Mouse (Mus musculus) lung, postnatal 0 days (tissue): ENCODE data around the gene Incenp. TPM values are rescaled to one million over a fixed set of nuclear protein-coding genes. Genes with fewer than 3 reads are reported as not detected.

Experiments used
- ATAC-seq: fragments of 200-750 bp; cut with Nextera tagmentation; 2 replicates; pipeline ENCODE4 v1.8.0; 2017; ENCODE audit warnings: moderate library complexity
- DNase-seq: peaks from one replicate; pipeline ENCODE4 v3.0.0-alpha.2; 2016; ENCODE audit warnings: low spot score
- H3K27ac ChIP-seq: fragments of 300-500 bp; sonication (generic); 2 replicates; pipeline ENCODE4 v1.5.1; 2014; ENCODE audit warnings: antibody characterized with exemption, mild to moderate bottlenecking, low read length, mixed read lengths
- H3K27me3 ChIP-seq: fragments of 300-500 bp; sonication (generic); replicated peaks from 2 replicates; pipeline ENCODE4 v1.6.1; 2014; ENCODE audit warnings: low read length, mixed read lengths; ENCODE audit not compliant: insufficient read depth
- H3K36me3 ChIP-seq: fragments of 300-500 bp; sonication (generic); 2 replicates; pipeline ENCODE4 v1.6.1; 2014; ENCODE audit warnings: low read length, mixed read lengths; ENCODE audit not compliant: insufficient read depth
- H3K4me1 ChIP-seq: fragments of 300-500 bp; sonication (generic); 2 replicates; pipeline ENCODE4 v1.6.1; 2014; ENCODE audit warnings: antibody characterized with exemption, low read depth, low read length, mixed read lengths; ENCODE audit not compliant: insufficient read depth
- H3K4me2 ChIP-seq: fragments of 300-500 bp; sonication (generic); replicated peaks from 2 replicates; pipeline ENCODE4 v1.6.1; 2014; ENCODE audit warnings: low read depth, mild to moderate bottlenecking, low read length, moderate library complexity, mixed read lengths
- H3K4me3 ChIP-seq: fragments of 300-500 bp; sonication (generic); 2 replicates; pipeline ENCODE4 v1.5.1; 2014; ENCODE audit warnings: low read depth, low read length
- H3K9ac ChIP-seq: fragments of 300-500 bp; sonication (generic); replicated peaks from 2 replicates; pipeline ENCODE4 v1.6.1; 2014; ENCODE audit warnings: low read depth, mild to moderate bottlenecking
- H3K9me3 ChIP-seq: fragments of 300-500 bp; sonication (generic); 2 replicates; pipeline ENCODE4 v1.6.1; 2016; ENCODE audit warnings: low read length, mixed read lengths
- CTCF ChIP-seq: IDR thresholded peaks from 2 replicates; pipeline ENCODE4 v1.5.1; 2016; ENCODE audit warnings: antibody characterized with exemption, mild to moderate bottlenecking
- EP300 ChIP-seq: IDR thresholded peaks from 2 replicates; pipeline ENCODE4 v1.6.1; 2016; ENCODE audit warnings: antibody characterized with exemption, mild to moderate bottlenecking, control low read depth
- WGBS: fragments of 180-500 bp; shearing (Covaris S2); extraction: QIAGEN DNeasy Blood & Tissue Kit; methylation state at CpG from one replicate; pipeline ENCODE4 v1.1.7; 2014; 5-methylcytosine and 5-hydroxymethylcytosine counted together
- polyA plus RNA-seq: library from polyadenylated mRNA; unstranded; fragments of >200 nt; fragmentation: Nextera tagmentation; extraction: Ambion mirVana; gene quantifications from 2 replicates; pipeline ENCODE4 v1.2.1, GENCODE M21; 2015

Incenp gene
- polyA plus RNA-seq, 1 experiment from 2014 or later = 9.9 TPM

DNA sequence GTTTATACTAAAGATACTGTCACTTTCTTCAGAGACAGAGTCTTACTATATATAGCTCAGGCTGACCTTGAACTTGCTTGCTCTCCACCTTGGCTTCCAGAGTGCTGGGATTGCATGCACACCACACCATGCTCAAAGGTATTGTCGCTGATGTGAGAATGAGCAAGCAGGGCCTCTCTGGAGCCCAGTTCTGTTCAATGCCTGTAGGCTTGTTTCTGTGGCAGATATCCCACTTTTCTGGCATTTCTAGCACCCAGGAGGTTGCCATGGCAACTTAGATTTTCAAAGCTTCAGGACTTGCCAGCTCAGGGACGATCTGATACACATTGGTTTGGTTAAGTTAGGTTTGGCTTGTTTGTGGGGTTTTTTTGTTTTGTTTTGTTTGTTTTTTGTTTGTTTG, 22.9 kb upstream of the Incenp start:
- Histone ChIP-seq H3K9me3 (no peaks in the 10 kb centered on the region), H3K27ac (no peak overlapping the region), H3K4me2 (no peak overlapping the region), H3K4me1 (no peaks in the 10 kb centered on the region), H3K36me3 (no peaks in the 10 kb centered on the region), H3K4me3 (no peak overlapping the region), H3K27me3 (no peaks in the 10 kb centered on the region), H3K9ac (no peak overlapping the region)
- 33% methylated on average over 2 of the region's 2 CpGs for WGBS
- ATAC-seq = no peak
- TF ChIP-seq EP300 (no peak), CTCF (no peak)
- no peak for DNase-seq

DNA sequence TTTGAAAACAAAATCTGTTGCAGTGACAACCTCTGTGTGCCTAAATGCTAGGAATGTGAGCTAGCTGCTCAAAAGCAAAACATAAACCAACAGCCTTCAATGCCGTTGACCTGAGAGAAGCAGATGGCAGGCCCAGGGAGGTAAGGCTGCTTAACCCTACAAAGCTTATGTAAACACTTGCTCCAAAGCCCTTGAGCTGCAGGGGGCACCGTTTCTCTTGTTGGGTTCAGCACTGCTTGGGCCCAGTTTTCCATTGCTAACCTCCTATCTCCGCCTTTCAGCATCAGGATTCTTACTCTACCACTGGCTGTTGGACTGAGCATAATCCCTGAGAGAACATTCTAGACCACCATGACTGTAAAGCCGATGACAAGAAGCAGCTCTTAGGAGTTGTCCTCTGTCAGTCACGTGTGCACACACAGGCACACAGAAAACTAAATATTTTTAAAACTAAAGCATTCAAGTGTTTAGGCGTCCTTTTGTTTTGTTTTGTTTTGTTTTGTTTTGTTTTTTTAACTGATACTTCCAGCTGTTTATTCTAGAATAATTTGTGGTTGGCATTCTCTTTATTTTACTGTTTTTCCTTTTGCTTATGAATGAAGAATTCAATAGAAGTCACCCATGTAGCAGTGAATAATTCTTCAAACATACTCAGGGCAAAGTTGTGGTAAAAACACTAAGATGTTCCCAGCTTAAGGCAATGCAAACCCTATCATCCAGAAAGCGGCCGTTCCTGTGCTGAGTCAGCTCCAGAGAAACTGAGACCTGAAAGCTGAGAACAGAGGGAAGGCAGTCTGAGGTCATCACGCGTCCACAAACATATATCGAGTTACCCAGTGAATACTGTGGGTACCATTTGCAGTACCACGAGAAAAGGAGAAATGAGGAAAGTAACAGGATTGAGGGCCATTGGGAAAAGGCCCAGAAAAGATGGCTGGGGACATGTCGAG, 21.8 kb upstream of the Incenp start:
- 41% methylated on average over 13 of the region's 13 CpGs for WGBS
- TF ChIP-seq CTCF (peak; percentile 80), EP300 (no peak)
- DNase-seq = peak; percentile 82
- Histone ChIP-seq H3K4me2 (no peak overlapping the region), H3K27ac (no peak overlapping the region), H3K9ac (no peak overlapping the region), H3K27me3 (no peaks in the 10 kb centered on the region), H3K9me3 (no peaks in the 10 kb centered on the region), H3K4me3 (no peak overlapping the region), H3K36me3 (no peaks in the 10 kb centered on the region), H3K4me1 (no peaks in the 10 kb centered on the region)
- peak; percentile 79 for ATAC-seq

DNA sequence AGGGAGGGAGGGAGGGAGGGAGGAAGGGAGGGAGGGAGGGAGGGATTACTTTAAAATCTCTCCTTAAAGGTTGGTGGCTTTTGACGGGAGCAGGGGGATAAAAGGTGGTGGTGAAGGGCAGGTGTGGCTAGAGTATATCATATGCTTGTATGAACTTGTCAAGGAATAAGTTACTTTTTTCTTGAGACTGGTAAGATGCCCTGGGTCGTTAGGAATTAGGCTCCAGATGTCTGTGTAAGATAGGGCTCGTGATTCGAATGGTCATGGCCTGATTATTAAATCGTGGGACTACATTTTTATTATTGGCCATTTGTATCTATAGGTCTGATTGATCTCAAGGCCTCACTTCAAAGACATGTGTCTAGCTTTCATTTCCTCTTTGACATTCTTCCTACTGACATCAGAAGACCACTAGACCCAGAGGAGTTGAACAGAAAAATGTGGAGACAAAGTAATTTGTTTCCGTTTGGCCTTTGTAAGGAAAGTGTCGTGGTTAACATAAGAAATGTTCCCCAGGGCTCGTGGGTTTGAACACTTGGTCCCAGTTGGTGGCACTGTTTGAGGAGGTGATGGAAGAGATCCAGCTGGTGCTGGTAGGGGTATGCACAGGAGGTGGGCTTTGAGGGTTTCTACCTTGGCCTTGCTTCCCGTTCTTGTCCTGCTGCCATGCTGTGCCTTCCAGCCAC, 19.0 kb upstream of the Incenp start:
- Histone ChIP-seq H3K9me3 (no peaks in the 10 kb centered on the region), H3K27ac (no peak overlapping the region), H3K4me1 (no peaks in the 10 kb centered on the region), H3K27me3 (no peaks in the 10 kb centered on the region), H3K9ac (no peak overlapping the region), H3K4me2 (no peak overlapping the region), H3K36me3 (no peaks in the 10 kb centered on the region), H3K4me3 (no peak overlapping the region)
- WGBS = 55% methylated on average over 9 of the region's 9 CpGs
- TF ChIP-seq CTCF = no peak
- no peak for TF ChIP-seq EP300
- DNase-seq (no peak), ATAC-seq (no peak)

DNA sequence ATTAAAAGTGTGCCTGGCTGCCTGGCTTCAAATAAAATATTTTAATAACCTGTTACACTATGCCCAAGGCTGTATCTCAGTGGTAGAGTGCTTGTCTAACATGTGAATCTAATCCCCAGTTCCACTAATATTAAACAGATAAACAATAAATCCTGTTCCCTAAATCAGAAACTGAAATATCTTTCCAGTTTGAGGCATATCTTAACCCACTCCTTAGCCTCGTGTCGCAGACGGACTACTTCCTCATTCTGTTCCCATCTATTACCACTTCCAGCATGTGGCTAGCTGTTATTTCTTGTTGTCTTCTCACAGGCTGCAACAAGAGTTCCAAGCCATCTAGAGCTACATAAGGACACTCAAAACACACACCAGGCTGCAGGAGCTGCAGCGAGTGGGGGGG, 18.4 kb upstream of the Incenp start:
- no peak overlapping the region for H3K27ac ChIP-seq
- no peak overlapping the region for H3K9ac ChIP-seq
- WGBS = 46% methylated on average over 3 of the region's 4 CpGs
- no peaks in the 10 kb centered on the region for H3K4me1 ChIP-seq
- no peak overlapping the region for H3K4me2 ChIP-seq
- no peak overlapping the region for H3K4me3 ChIP-seq
- ATAC-seq (no peak), DNase-seq (no peak)
- TF ChIP-seq CTCF (no peak), EP300 (no peak)
- no peaks in the 10 kb centered on the region for H3K9me3 ChIP-seq
- no peaks in the 10 kb centered on the region for H3K36me3 ChIP-seq
- H3K27me3 ChIP-seq = no peaks in the 10 kb centered on the region

DNA sequence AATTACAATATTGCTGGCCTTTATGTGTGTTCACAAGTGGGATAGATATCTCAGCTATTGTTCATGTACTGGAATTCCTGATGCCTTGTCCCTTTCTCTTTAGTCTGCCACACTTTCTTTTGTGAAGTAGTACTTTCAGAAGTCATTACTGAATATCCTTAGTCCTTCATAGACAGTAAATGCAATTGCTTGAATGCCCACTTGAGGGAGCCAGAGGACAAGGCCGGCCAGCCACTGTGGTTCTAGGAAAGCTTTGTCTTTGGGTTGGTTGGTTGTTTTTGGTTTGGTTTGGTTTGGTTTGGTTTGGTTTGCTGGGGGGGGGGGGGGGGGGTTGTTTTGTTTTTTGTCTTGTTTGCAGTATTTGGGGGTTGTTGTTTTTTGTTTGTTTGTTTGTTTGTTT, 16.6 kb upstream of the Incenp start:
- Histone ChIP-seq H3K4me1 (no peaks in the 10 kb centered on the region), H3K4me3 (no peak overlapping the region), H3K9ac (no peak overlapping the region), H3K27me3 (no peaks in the 10 kb centered on the region), H3K9me3 (no peaks in the 10 kb centered on the region), H3K27ac (no peak overlapping the region), H3K4me2 (no peak overlapping the region), H3K36me3 (no peaks in the 10 kb centered on the region)
- TF ChIP-seq EP300 (peak; percentile 24; the same call in 1 of the 2 replicates), CTCF (peak; percentile 97)
- WGBS = 0% methylated on average over 1 of the region's 1 CpGs
- DNase-seq (peak; percentile 84), ATAC-seq (peak; percentile 56)

DNA sequence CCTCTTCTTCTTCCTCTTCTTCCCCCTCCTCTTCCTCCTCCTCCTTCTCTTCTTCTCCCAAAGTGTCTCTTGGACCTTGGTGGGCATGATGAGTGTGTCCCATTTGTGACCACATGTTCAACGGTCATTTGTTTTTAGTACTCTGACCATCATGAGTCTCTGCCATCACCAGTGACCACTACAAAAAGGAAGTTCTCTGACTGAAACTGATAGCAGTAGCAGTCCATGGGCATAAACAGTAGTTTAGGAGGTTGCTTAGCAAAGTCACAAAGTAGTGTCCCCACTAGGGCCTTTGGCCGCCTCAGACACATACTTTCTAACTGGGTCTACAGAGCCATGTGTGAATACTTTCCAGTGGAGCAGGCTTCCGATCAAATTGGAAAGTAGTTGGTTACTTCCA, 15.0 kb upstream of the Incenp start:
- DNase-seq (no peak), ATAC-seq (no peak)

More for the DNA sequence above, 15.0 kb upstream of the Incenp start:
- Histone ChIP-seq H3K4me1 (no peaks in the 10 kb centered on the region), H3K9ac (no peak overlapping the region), H3K36me3 (no peaks in the 10 kb centered on the region), H3K4me2 (no peak overlapping the region), H3K4me3 (no peak overlapping the region), H3K27me3 (no peaks in the 10 kb centered on the region), H3K27ac (no peak overlapping the region), H3K9me3 (no peaks in the 10 kb centered on the region)
- 80% methylated on average over 3 of the region's 3 CpGs for WGBS
- TF ChIP-seq EP300 (no peak), CTCF (no peak)
